Mouse (Mus musculus): ENCODE results near the gene Mtor.

- TF ChIP-seq POLR2A (IDR thresholded peaks at IDR 0.05; ENCODE audit: low read depth, low read length) (no peak), CTCF (IDR thresholded peaks at IDR 0.05; ENCODE audit: extremely low read depth, insufficient read depth, insufficient read length, insufficient replicate concordance) (no peak)
Observed at GRCm38 (mm10) chr4:148495160-148495559, 46.7 kb downstream of the Mtor start.

Data from spleen, adult 2 months (tissue).